Mouse (Mus musculus): Measurements from ENCODE around the gene Vdac1.
"Not testable (repeated sequence)": the region's sequence is repeated elsewhere in the genome, so short reads cannot be mapped to it uniquely, and the experiment has no call there.

Gene Vdac1

GRCm38 (mm10) chr11:52377579-52377978 is 16.9 kb downstream of the Vdac1 start:
- peak in 1 of 2 experiments; percentile 39 for DNase-seq

- no peak for DNase-seq
Observed at GRCm38 (mm10) chr11:52379241-52379640, 18.6 kb downstream of the Vdac1 start.

- DNase-seq = no peak
Observed at GRCm38 (mm10) chr11:52383741-52384140, 23.1 kb downstream of the Vdac1 start.

- no peak for DNase-seq
Observed at GRCm38 (mm10) chr11:52384667-52385066, 24.0 kb downstream of the Vdac1 start.

- no peak for DNase-seq
Observed at GRCm38 (mm10) chr11:52386892-52387291, 26.2 kb downstream of the Vdac1 start.

- no peak for DNase-seq
Observed at GRCm38 (mm10) chr11:52388150-52388549, 27.5 kb downstream of the Vdac1 start.

GRCm38 (mm10) chr11:52388979-52389378 is 28.3 kb downstream of the Vdac1 start:
- not testable (repeated sequence) for DNase-seq

GRCm38 (mm10) chr11:52389933-52390332 is 29.3 kb downstream of the Vdac1 start:
- DNase-seq = no peak

- DNase-seq = no peak
Observed at GRCm38 (mm10) chr11:52394494-52394893, 33.8 kb downstream of the Vdac1 start.

GRCm38 (mm10) chr11:52395343-52395742 is 34.7 kb downstream of the Vdac1 start:
- no peak for DNase-seq

- DNase-seq = peak; percentile 94 to 95
Observed at GRCm38 (mm10) chr11:52395940-52396596, 35.4 kb downstream of the Vdac1 start, which contains the start of gene 9530068E07Rik. Gene 9530068E07Rik, plus strand, starts transcription at chr11:52396428.

- DNase-seq = no peak
Observed at GRCm38 (mm10) chr11:52396597-52397188, 36.0 kb downstream of the Vdac1 start.

GRCm38 (mm10) chr11:52397385-52397987 is 36.8 kb downstream of the Vdac1 start:
- no peak for DNase-seq

- DNase-seq = no peak
Observed at GRCm38 (mm10) chr11:52401476-52401875, 40.8 kb downstream of the Vdac1 start.

GRCm38 (mm10) chr11:52402566-52402965 is 41.9 kb downstream of the Vdac1 start:
- DNase-seq = no peak

GRCm38 (mm10) chr11:52404209-52404608 is 43.5 kb downstream of the Vdac1 start:
- no peak for DNase-seq

GRCm38 (mm10) chr11:52405196-52405688 is 44.6 kb downstream of the Vdac1 start:
- no peak for DNase-seq

GRCm38 (mm10) chr11:52409316-52409715 is 48.7 kb downstream of the Vdac1 start:
- no peak for DNase-seq

- no peak for DNase-seq
Observed at GRCm38 (mm10) chr11:52418358-52418757, 57.7 kb downstream of the Vdac1 start.

GRCm38 (mm10) chr11:52419246-52419645 is 58.6 kb downstream of the Vdac1 start:
- DNase-seq = no peak

GRCm38 (mm10) chr11:52419861-52420260 is 59.2 kb downstream of the Vdac1 start:
- no peak for DNase-seq

GRCm38 (mm10) chr11:52420296-52421052 is 59.8 kb downstream of the Vdac1 start:
- DNase-seq = no peak

Data from cerebellum, postnatal 25 days (tissue).